Mouse (Mus musculus) lung, postnatal 36 days (tissue): ENCODE measurements around the gene Olfr994.

Experiments
- DNase-seq: peaks from one replicate; pipeline ENCODE4 v3.0.0; 2022; ENCODE audit warnings: mixed read lengths

Olfr994 gene

GRCm38 (mm10) chr2:85436351-85436750 lies at the start of gene Olfr994:
TSS of gene Olfr994 (minus strand) at chr2:85436451.
- DNase-seq = no peak

DNA sequence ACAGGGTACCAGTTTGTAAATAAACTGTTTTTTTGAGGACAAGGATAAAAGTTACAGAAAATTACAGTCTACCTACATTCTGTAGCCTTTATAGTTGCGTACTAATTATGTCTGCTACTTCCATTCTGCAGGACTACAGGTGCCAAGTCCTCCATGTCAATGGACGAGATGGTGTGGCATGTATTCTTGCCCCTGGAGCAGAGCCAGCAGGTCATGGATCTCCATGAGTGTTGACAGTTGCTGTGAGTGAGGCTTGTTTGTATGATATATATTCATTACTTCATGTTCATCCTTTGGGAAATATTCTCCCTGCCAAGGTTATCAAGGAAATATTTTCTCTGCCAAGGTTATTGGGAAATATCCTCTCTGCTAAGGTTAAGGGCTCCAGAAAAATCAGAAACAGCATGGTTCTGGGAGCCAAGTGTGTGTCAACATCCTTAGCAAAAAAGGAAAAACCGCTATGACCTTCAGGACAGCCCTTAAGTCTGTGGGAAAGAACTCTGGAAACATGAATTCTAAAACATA lies 30.6 kb upstream of the Olfr994 start:
- peak; percentile 37 for DNase-seq

DNA sequence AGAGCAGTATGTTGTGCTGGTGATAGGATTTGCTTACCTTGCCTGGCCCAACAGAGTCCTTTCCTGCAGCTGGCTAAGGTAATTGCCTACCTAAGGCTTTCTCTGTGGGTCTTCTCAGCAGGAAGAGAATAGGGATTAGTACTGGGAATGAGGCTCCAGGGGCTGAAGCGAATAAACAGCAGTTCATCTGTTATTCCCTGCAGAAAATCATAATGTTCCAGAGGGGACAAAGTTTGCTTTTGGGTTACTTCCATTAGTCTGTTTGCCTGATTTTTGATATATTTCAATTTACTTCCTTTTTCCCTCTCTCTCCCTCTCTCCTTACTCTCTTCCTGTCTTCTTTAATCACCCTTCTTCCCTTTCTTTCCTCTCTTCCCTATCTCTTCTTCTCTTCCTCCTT lies 7.3 kb upstream of the Olfr994 start, which contains the start of gene Olfr995:
Gene Olfr995 (minus strand): TSS at position 101 of the 400 bp plus-strand sequence.
- DNase-seq = no peak

- no peak for DNase-seq
Measured at GRCm38 (mm10) chr2:85442546-85442945, 6.3 kb upstream of the Olfr994 start.

GRCm38 (mm10) chr2:85425893-85426292 lies 10.4 kb downstream of the Olfr994 start:
- no peak for DNase-seq

- no peak for DNase-seq
Measured at GRCm38 (mm10) chr2:85414777-85415176, 21.5 kb downstream of the Olfr994 start, which contains the start of gene Olfr993. TSS of gene Olfr993 (minus strand) at chr2:85414877.

GRCm38 (mm10) chr2:85409369-85409768 lies 26.9 kb downstream of the Olfr994 start, which contains the start of gene Olfr992:
TSS of gene Olfr992 (minus strand) at chr2:85409469.
- DNase-seq = no peak
